Mouse (Mus musculus): ENCODE results near the gene Eci3. TPM values are rescaled to one million over a fixed set of nuclear protein-coding genes. Genes with fewer than 3 reads are reported as not detected.

The Eci3 gene
- polyA plus RNA-seq, 1 experiment, result not detected

- TF ChIP-seq CTCF (IDR thresholded peaks at IDR 0.05; ENCODE audit: extremely low read depth, insufficient read depth, low read length) (no peak), POLR2A (IDR thresholded peaks at IDR 0.05; ENCODE audit: extremely low read depth, insufficient read depth, low read length) (no peak)
- no peaks in the 10 kb centered on the region for H3K4me1 ChIP-seq (ENCODE audit: control insufficient read depth, insufficient read depth, low read length)
- H3K27ac ChIP-seq (ENCODE audit: insufficient read depth, low read length), result no peak overlapping the region
Observed at GRCm38 (mm10) chr13:34942370-34942769, 21.2 kb downstream of the Eci3 start.

GRCm38 (mm10) chr13:34934931-34935644, 28.5 kb downstream of the Eci3 start:
- Histone ChIP-seq H3K27ac (ENCODE audit: insufficient read depth, low read length) (no peak overlapping the region), H3K4me3 (ENCODE audit: insufficient read depth, low read length) (no peak overlapping the region), H3K4me1 (ENCODE audit: control insufficient read depth, insufficient read depth, low read length) (no peaks in the 10 kb centered on the region)
- TF ChIP-seq CTCF (IDR thresholded peaks at IDR 0.05; ENCODE audit: extremely low read depth, insufficient read depth, low read length) (no peak), POLR2A (IDR thresholded peaks at IDR 0.05; ENCODE audit: extremely low read depth, insufficient read depth, low read length) (no peak)

More at GRCm38 (mm10) chr13:34942370-34942769, 21.2 kb downstream of the Eci3 start:
- no peak overlapping the region for H3K4me3 ChIP-seq (ENCODE audit: insufficient read depth, low read length)

- no peak within 1 kb of the TSS for H3K27ac ChIP-seq (ENCODE audit: insufficient read depth, low read length)
- H3K4me1 ChIP-seq (ENCODE audit: control insufficient read depth, insufficient read depth, low read length), result no peaks in the 10 kb centered on the region
Observed at GRCm38 (mm10) chr13:34924210-34924609, 39.4 kb downstream of the Eci3 start, which contains the start of the genes Fam217a and 4933417A18Rik. Fam217a (minus strand) TSS chr13:34924310. 4933417A18Rik (plus strand) TSS chr13:34924409.

GRCm38 (mm10) chr13:34916520-34917167, 47.0 kb downstream of the Eci3 start:
- Histone ChIP-seq H3K27ac (ENCODE audit: insufficient read depth, low read length) (no peak overlapping the region), H3K4me1 (ENCODE audit: control insufficient read depth, insufficient read depth, low read length) (no peaks in the 10 kb centered on the region), H3K4me3 (ENCODE audit: insufficient read depth, low read length) (no peak overlapping the region)
- no peak for TF ChIP-seq CTCF (IDR thresholded peaks at IDR 0.05; ENCODE audit: extremely low read depth, insufficient read depth, low read length)
- TF ChIP-seq POLR2A (IDR thresholded peaks at IDR 0.05; ENCODE audit: extremely low read depth, insufficient read depth, low read length), result no peak

More at GRCm38 (mm10) chr13:34924210-34924609, 39.4 kb downstream of the Eci3 start, which contains the start of the genes Fam217a and 4933417A18Rik:
- TF ChIP-seq CTCF (IDR thresholded peaks at IDR 0.05; ENCODE audit: extremely low read depth, insufficient read depth, low read length) (no peak), POLR2A (IDR thresholded peaks at IDR 0.05; ENCODE audit: extremely low read depth, insufficient read depth, low read length) (no peak)
- H3K4me3 ChIP-seq (ENCODE audit: insufficient read depth, low read length), result no peak within 1 kb of the TSS

GRCm38 (mm10) chr13:34914614-34915013, 49.0 kb downstream of the Eci3 start:
- H3K4me1 ChIP-seq (ENCODE audit: control insufficient read depth, insufficient read depth, low read length), result no peaks in the 10 kb centered on the region
- no peak overlapping the region for H3K27ac ChIP-seq (ENCODE audit: insufficient read depth, low read length)
- no peak overlapping the region for H3K4me3 ChIP-seq (ENCODE audit: insufficient read depth, low read length)
- no peak for TF ChIP-seq POLR2A (IDR thresholded peaks at IDR 0.05; ENCODE audit: extremely low read depth, insufficient read depth, low read length)
- no peak for TF ChIP-seq CTCF (IDR thresholded peaks at IDR 0.05; ENCODE audit: extremely low read depth, insufficient read depth, low read length)

Other genes with a start within 250 kb of the Eci3 start
- not detected in 2 replicates for gene Fam50b, start 229.0 kb downstream of the Eci3 start, polyA plus RNA-seq (2012; rRNA removed)
- 91.6 and 103 TPM in 2 replicates for gene Prpf4b, start 88.5 kb downstream of the Eci3 start, polyA plus RNA-seq (2012; rRNA removed)
- 0.68 and 0.88 TPM in 2 replicates for gene Fam217a, start 39.5 kb downstream of the Eci3 start, polyA plus RNA-seq (2012; rRNA removed)
- gene 4933417A18Rik, start 39.4 kb downstream of the Eci3 start, polyA plus RNA-seq (2012; rRNA removed), result not detected in 2 replicates
- 61.1 and 61.4 TPM in 2 replicates for gene Eci2, start 63.3 kb upstream of the Eci3 start, polyA plus RNA-seq (2012; rRNA removed)